Mouse (Mus musculus) R1 (cell line): ENCODE measurements around the gene Fgf8.

Experiments used
- DNase-seq: peaks from one replicate; pipeline ENCODE4 v3.0.0-alpha.2; 2018; ENCODE audit warnings: low read depth, low spot score

Gene Fgf8

DNA sequence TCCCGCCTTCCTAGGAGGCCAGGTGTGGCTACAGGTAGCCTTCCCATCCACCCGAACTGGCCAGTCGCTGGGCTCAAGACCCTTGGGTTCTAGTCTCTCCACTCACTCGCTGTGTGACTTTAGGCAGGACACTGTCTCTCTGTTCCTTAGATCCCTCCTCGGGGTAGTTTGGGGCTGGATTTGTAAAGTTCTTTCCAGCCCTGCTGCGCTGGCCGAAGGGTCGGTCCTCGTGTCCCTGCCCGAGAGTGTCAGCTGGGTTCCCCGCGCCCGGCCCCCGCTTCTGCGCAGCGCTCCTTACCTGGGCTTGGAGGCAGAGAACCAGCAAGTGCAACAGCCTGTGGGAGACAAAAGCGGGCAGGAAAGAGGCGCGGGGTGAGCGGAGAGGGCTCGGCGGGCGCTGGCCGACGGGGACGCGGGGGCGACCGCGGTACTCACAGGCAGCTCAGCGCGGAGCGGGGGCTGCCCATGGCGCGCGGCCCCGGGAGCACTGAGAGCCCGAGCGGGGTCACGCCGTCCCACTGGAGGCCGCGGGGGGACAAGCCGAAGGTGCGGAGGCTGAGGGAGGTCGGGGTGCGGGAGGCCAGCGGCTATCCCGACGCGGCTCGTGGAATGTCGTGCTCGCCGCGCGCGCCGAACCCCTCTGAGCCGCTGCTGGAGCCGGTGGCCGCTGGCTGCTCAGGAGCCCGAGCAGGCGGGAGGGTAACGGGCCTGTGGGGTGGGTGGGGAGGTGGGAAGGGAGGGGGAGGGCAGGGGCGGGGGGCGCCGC is at the start of gene Fgf8:
Gene Fgf8, minus strand, starts transcription at position 698 of the 766 bp plus-strand sequence.
- DNase-seq = no peak

DNA sequence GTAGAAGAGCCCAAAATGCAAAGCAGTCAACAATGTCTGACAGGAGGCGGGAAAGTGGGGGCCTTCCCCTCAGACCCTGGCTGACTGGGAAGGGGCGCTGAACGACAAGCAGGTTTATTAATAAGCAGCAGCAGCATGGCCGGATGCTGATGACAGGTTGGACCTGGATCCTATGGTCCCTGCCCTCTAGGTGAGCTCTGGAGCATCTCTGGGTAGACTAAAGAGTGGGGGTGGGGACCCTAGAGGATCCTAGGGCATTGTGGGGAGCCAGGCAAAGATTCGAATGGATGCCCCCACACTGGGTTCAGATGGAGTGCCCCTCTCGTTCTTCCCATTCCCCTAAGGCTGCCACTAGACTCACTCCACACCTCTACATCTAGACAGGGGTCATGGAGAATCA is 49.7 kb upstream of the Fgf8 start:
- DNase-seq = no peak

DNA sequence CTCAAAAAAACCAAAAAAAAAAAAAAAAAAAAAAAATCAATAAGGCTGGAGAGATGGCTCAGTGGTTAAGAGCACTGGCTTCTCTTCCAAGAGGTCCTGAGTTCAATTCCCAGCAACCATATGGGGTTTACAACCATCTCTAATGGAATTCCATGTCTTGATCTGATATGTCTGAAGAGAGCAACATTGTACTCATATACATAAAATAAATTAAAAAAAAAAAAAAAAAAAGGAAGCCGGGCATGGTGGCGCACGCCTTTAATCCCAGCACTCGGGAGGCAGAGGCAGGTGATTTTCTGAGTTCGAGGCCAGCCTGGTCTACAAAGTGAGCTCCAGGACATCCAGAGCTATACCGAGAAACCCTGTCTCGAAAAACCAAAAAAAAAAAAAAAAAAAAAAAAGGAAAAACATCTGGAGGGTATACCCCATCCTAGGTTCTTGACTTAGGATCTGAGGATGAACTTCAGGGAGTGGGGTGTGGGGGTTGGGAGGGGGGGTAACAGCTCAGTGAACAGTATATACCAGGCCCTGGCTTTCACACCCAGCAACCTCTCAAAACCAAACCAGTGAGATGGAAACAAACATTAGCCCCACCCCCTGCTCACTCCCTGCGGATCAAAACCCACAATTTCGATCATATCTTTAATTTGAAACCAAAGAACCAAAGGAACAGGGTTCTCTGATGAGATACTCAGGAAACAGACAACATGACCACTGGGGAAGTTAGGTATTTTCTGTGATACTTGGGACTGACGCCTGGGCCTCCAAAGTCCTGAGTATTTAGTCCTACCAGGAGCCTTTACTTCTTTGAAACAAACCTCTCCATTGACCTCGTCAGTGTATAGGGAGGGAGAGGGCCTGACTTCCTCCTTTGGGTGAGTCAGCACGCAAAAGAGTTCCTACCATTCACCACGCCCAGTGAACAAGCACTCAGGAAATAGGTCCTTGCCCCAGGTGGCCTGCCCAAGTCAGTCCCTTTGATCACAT is 47.5 kb upstream of the Fgf8 start:
- peak; percentile 90 for DNase-seq

DNA sequence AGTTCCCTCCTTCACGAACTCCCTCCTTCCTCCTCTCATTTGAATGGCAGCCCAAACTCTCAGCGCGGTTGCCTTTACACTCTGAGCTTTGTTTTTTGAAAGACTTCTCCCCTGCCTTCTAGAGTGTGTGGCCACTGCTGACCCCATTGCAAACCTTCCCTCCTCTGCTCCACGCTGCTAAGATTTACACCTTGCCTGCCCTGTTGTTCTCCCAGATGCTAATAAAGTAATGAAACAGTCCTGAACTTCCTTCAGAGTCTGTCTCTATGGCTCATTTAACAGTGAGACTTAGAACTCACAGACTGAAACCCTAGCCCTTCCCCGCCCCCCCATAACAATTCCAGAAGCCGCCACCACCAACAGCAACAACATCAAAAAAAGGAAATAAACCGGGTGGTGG is 46.6 kb upstream of the Fgf8 start:
- no peak for DNase-seq

DNA sequence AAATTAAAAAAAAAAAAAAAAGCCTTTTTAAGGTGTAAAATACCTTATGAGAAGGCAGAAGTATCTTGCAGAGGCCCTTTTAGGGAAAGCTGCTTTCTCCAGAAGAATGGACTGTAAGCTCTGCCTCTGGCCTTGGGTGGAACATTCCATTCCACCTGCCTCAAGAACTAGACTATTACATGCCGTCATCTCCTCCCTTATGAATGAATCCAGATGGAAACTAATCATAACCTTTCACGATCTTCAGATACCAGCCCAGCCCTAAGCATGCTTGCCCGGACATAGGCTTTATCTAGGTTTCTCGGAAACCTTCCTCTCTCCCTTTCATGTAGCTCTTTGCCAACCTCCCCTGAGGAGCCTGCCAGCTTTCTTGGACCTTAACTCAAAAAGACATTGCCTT is 45.6 kb upstream of the Fgf8 start:
- DNase-seq = no peak

DNA sequence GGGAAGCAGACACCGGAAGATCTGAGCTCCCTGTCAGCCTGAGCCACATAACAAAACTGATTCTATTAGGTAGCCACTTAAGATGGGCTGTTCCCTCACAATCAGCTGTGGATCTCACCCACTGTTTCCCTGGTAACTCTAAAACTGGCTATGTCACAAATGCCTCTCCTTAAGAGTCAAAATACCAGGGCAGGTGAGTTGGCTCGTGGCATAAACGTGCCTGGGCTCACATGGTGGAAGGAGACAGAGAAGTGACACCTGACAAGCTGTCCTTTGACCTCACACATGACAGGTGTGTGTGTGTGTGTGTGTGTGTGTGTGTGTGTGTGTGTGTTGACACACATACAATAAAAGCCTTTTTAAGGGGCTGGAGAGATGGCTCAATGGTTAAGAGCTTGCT is 44.7 kb upstream of the Fgf8 start:
- no peak for DNase-seq

DNA sequence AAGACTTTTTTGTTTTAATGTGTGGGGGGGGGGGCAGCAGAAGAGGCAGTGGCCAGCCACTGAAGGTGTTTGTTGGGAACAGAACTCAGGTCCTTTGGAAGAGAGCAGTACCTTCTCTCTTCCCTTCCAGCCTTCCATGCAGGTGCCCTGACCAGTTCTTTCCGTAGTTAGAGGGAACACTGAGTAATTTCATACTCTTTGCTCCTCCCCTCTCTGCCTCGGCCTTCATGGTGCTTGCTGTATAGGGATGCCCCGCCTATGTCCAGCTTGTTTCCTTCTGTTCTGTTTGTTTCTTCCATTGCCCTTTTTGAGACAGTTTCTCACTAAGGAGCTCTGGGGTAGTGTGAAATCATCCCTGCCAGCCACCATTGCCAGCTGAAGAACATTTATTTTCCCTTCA is 42.8 kb upstream of the Fgf8 start:
- no peak for DNase-seq

DNA sequence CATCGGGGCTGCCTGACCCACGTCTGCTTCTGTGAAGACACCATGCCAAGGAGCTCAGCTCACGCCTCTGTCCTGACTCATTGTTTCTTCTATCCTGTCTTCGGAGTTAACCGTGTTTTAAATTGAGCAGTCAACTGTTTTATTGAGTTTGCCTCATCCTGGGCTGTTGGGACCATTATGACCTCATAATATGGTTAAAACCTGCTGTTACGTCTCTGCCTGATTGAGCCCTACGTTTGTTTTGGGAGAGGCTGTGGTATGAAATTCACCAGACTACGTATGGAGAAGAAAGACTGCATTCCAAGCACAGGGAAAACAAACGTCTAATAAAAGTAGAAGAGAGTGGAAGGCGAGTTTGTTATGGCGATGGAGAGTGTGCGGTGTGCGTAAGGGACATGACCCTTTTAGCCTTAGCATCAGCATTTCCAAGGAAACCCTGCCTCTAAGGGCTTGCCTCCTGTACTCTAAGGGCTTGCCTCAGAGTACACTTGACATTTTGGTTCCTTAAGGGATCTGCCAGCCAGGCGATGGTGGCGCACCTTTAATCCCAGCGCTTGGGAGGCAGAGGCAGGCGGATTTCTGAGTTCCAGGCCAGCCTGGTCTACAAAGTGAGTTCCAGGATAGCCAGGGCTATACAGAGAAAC is 41.3 kb upstream of the Fgf8 start:
- no peak for DNase-seq

DNA sequence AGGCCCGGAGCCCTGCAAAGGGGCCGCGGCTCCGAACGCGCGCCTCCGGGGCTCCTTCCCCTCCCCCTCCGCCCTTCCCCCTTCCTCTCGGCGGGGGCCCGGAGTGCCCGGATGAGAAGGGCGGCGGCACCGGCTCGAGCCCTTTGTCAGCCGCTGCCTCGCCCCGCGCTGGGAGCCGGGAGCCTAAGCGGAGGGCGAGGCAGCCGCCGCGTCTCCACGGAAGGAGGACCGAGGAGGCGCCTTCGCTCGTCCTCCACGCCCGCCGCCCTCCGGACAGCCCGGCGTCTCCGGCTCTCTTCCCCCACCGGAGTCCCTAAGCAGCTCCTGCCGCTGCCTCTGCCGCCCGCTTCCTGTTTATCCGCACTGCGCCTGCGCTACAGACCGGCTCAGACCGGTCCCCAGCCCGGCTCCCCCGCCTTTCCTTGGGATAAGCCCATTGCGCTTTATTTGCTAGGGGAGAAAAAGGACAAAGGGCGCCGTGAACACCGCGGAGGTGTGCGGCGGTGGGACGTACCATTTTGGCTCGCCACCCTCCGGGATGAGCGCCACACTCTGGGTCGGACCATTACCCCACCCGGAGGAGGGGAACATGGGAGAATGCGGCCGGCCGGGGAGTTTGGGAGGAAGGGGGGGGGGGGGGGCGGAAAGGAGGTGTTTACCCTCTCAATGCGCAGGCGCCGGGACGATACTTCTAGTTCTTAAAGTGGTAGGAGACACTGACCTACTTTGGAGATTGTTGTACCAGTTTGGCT is 40.6 kb upstream of the Fgf8 start, which contains the start of gene Mgea5:
Gene Mgea5, minus strand, starts transcription at position 657 of the 752 bp plus-strand sequence.
- peak; percentile 100 for DNase-seq

DNA sequence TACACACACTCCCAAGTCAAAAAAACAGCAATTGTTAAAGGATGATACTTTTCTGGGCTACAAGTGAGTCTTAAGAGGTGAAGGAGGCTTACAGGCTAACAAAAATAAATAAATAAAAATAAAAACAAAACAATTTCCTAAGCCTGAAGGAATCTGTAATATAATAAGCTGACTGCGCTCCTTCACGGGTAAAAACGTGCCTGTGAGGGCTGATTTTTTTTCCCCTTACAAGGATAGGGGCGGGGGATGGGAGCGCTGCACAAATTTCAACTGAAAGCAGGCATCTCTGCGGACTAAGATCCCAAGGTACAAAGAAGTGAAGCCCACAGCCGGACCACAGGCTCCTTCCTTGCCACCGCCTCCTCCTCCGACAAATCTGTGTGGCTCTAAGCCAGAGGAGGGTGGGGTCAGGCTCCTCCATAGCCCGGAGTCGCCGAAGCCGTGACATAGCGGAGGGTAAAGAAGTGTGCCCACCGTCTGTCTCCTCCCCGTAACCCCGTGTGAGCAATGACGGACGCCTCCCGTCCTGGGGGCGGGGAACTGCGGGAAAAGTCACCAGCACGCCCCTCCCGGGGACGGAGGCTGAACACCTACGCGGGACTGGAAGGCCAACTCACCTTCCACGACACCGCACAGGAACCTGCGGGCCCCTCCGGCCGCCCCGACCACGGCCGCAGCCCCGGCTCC is 39.7 kb upstream of the Fgf8 start:
- DNase-seq = peak; percentile 85

DNA sequence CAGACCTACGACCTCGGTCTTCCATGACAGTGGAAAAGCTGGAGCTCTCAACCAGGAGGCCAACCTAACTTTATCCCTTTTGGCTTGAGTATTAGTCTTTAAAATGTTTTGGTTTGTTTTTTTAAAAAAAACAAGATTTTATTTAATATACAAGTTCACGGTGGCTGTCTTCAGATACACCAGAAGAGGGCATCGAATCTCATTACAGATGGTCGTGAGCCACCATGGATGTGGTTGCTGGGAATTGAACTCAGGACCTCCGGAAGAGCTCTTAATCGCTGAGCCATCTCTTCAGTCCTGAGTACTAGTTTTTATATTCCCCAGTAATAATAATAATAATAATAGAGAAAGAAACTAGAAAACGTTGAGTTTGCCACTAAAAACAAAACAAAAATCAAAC is 39.0 kb upstream of the Fgf8 start:
- no peak for DNase-seq

DNA sequence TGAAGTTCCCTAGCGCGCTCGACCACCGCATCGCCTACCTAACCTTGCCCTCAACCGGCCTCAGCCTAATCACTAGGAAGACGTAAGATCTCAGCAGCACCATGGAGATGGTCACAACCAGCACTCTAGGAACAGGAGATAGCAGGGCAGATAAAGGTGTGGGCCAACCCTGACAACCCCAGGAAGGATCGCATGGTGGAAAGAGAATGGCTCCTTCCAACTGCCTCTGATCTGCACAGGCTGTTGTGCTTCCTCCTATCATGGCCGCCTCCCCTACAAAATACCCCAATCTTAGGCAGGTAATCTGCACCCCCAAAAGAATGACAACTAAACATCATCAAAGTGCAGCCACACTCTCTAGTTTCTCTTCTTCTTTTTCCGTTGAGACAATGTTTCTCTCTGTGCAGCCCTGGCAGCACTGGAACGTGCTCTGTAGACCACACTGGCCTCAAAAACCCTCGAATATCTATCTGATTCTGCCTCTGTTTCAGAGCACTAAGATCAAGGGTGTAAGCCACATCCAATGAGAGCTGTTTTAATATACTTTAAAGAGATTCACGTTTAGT is 37.7 kb upstream of the Fgf8 start:
- DNase-seq = no peak

DNA sequence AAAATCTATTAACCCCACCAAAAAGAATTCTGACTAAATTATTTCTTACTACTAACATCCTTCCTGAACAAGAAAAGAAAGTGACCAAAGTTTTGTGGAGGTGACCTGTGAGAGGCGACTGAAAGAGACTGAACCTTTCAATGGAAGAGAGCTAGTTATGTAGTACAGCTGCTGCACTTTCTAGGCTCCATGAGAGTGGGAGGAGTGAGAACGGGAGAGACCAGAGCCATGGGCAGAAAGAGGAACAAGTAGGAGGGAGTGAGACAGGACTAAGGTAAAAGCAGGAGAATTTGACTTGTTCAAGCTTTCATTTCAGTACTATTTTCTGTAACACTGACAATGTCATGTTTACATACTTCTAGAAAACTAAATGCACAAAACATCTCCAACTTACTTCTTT is 32.8 kb upstream of the Fgf8 start:
- DNase-seq = no peak

DNA sequence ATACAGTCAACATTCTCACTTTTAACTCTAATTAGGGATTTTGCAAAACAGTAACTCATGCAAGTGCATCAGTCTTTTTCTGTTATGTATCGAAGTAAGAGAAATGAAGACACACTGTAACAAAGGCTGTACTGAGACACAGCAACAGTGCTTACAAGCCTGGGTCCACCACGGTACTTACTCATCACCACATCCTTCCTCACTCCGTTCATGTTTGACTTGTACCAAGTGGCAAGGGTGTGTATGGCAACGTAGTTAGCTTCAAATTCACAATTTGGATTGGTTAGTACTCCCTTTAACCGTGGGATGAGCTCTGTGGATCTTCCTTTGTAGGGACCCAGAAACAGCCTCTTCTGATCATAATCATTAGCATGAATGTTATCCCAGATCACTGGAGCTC is 28.8 kb upstream of the Fgf8 start:
- no peak for DNase-seq

DNA sequence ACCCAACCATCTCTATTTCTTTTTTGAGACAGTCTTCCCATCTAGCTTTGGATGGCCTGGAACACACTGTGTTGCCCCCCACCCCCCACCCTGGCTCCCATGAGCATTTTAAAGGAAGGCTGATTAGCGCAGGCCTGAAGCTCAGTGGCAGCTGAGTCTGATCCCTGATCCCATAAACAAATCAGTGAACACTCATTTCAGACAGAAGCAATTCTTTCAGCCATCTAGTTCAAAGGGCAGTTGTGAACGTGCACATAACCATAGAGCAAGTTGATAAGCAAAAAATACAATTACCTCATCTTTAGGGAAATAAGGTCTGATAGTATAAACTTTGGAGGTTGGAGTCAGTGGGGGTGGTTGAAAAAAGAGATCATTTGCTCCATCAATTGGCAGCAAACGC is 18.1 kb upstream of the Fgf8 start:
- no peak for DNase-seq

DNA sequence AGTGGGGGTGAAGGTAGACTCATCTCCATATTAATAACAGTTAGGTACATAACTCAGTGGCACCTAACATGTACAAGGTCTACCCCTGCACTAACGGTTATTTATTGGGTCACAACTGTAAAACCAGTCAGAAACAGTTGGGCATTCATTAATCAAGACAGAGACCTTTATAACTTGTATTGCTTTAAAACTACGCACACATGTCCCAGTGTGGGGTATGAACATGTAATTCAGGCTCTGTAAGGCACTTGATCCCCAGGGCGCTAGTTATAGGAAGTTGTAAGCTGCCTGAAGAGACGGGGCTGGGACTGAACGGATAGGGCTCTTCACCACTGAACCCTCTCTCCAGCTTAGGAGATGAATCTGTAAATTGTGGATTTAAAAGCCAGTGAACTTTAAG is 16.0 kb upstream of the Fgf8 start:
- no peak for DNase-seq

DNA sequence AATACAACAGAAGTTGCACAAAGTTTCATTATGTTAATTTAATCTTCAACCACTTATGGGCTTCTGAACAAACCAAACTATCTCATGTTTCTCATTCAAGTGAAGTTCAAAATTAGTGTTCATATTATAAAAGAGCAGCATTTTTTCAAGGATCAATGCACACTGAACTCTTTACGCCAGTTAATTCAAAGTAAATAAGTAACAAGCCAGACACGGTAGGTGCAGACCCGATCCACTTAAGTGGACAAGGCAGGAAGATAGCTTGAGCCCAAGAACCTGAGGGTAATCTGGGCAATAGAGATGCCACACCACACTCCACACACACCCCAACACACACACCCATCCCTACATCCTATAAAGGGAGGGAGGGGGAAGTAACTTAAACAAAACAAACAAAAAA is 10.8 kb upstream of the Fgf8 start:
- DNase-seq = no peak

DNA sequence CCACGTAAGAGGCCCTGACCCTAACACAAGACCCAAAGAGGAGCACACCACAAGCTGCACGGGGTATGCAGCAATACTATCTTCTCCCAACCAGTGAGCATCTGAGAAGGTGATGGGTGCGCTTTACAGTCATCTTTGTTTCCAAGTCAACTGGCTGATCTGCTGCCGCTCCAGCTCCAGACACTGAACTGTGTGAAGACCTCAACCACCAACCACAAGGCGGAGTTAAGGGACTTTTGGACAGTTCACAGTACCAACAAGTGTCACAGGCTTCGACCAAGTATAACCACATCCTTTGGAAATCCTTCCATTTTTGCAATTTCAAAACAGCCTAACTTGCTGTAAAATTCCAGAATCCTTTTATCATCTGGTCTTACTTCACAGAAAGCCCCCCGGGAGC is 9.2 kb upstream of the Fgf8 start:
- DNase-seq = no peak

DNA sequence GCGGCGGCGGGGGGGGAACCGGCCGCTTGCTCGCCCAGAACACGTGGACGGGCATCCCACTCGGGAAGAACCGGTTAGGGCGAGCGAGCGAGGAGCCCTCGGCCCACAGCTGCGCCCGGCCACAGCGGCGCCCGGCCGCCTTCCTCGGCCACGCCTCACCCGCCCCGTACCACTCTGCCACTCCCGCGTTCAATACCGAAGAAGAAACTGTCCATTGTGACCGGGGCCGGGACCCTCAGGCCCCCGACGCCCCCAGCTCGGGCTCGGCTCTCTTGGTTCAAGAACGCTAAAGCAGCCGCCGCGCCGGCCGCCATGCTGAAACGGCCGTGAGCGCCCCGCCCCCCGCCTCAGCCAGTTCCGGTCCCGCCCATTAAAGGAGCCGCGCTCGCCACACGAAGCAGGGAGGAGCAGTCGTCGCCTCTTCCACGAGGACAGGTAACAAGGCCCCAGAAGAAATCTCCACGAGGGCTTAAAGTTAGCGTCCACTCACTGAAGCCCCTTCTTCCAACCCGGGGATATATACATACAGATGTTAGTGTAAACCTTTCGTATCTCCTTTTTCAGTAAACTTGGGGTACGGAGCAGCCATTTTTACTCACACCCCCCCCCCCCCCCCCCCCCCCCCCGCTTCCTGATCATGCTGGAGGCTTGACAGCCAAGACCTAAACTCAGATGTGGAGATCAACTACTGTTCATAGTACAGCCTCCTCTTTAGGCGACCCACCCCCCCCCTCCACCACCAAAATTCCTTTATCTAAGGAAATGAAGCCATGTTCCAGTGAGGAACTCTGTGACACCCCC is 6.7 kb upstream of the Fgf8 start, which contains the start of gene Npm3:
Gene Npm3, minus strand, starts transcription at position 349 of the 801 bp plus-strand sequence.
- DNase-seq = peak; percentile 89
